Mouse (Mus musculus) lung, adult 2 months (tissue): ENCODE measurements at regions not wholly inside any gene's neighbourhood (a gene's known extent, or its start where the extent isn't known, plus 50 kb on each side); places are given as distances from the start of the nearest gene placed in this dataset.

Experiments used
- CTCF ChIP-seq: fragments of 200-500 bp; IDR thresholded peaks from 2 replicates; pipeline ENCODE4 v1.5.1; 2011; ENCODE audit warnings: mild to moderate bottlenecking, low read length, control low read depth; ENCODE audit not compliant: insufficient read depth
- POLR2A ChIP-seq: fragments of 200-500 bp; IDR thresholded peaks from 2 replicates; pipeline ENCODE4 v1.6.1; 2011; ENCODE audit warnings: low read depth, mild to moderate bottlenecking, control low read depth, low read length, borderline replicate concordance; ENCODE audit errors: extremely low read depth

- TF ChIP-seq CTCF (no peak), POLR2A (no peak)
Measured at GRCm38 (mm10) chr4:81005507-81006328, 95.3 kb downstream of the Lurap1l start.
